Comparison of ENCODE assay signal across 12 mouse cellular contexts in the genomic region with DNA sequence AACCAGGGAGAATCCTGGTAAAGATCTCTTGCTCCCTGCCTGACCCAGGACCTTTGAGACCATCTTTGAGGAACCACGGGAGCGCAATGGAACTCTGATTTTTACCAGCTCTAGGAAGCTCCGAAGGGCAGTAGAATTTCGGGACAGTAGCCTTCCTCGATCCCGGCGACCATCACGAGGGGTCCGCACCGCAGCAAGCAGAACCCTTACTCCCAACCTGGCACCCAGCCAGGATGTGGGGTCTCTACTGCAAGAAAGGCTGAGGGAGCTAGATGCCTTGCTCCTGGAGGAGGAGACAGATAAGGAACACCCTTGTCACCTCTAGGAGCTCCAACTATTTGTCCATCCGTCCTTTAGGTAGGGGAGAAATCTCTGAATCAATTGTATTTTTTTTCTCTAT. TPM values are rescaled to one million over a fixed set of nuclear protein-coding genes. Genes with fewer than 3 reads are reported as not detected.
DNase-seq lines count a peak whose midpoint lies in the region; ATAC-seq and TF ChIP-seq lines count a peak whose summit lies in the region.
"Had no signal": no experiment of that assay in that cellular context is flagged by ENCODE, and none has a peak within 500 bp of the region (broad histone marks: within the 10 kb centered on the region; RNA-seq: fewer than 3 reads in every experiment).

No protein-coding gene starts in this region.

- WGBS in kidney, embryonic 14.5 days: 94% methylated on average over 11 of the region's 11 CpGs
- WGBS in liver, embryonic 13.5 days (ENCODE audit: insufficient replicate concordance): 90% methylated on average over 11 of the region's 11 CpGs

- peaks cover 36% of the 10 kb centered on the region for H3K36me3 ChIP-seq in kidney, embryonic 14.5 days (ENCODE audit: control insufficient read depth, insufficient read depth, low read length)
- H3K36me3 ChIP-seq in G1E (replicated peaks): peaks cover 69% of the 10 kb centered on the region
- H3K36me3 ChIP-seq in liver, embryonic 13.5 days: peaks cover 57% of the 10 kb centered on the region

- H3K27me3 ChIP-seq in kidney, embryonic 14.5 days (ENCODE audit: control insufficient read depth, insufficient read depth, low read length): no peaks in the 10 kb centered on the region
- no peaks in the 10 kb centered on the region for H3K27me3 ChIP-seq in G1E (ENCODE audit: insufficient read depth, low read length)
- no peaks in the 10 kb centered on the region for H3K27me3 ChIP-seq in liver, embryonic 13.5 days
- H3K27me3 ChIP-seq: CH12.LX; hindbrain, embryonic 12.5 days; midbrain, embryonic 13.5 days had no signal

- TF ChIP-seq CTCF in G1E (IDR thresholded peaks at IDR 0.05; ENCODE audit: low read depth, low read length): no peak

- H3K4me1 ChIP-seq in kidney, embryonic 14.5 days (ENCODE audit: control insufficient read depth, insufficient read depth, low read length): peaks cover 22% of the 10 kb centered on the region
- peaks cover 64% of the 10 kb centered on the region for H3K4me1 ChIP-seq in G1E (ENCODE audit: insufficient read depth, low read depth, low read length)
- peaks cover 57% of the 10 kb centered on the region for H3K4me1 ChIP-seq in liver, embryonic 13.5 days (replicated peaks)

- no peak for ATAC-seq in kidney, embryonic 14.5 days (ENCODE audit: low FRiP score, low TSS enrichment)
- ATAC-seq in G1E (ENCODE audit: extremely low read depth, insufficient number of reproducible peaks, low FRiP score, poor library complexity, severe bottlenecking): no peak
- ATAC-seq in liver, embryonic 13.5 days (ENCODE audit: low read depth): no peak
- no peak for ATAC-seq in monocyte, adult 5-6 weeks (replicated peaks; ENCODE audit: insufficient number of reproducible peaks, low FRiP score, low TSS enrichment, poor library complexity, severe bottlenecking)
- ATAC-seq: midbrain, embryonic 13.5 days had no signal

- no peak overlapping the region for H3K9ac ChIP-seq in kidney, embryonic 14.5 days (ENCODE audit: low read depth, low read length)
- peak overlapping the region; percentile 74 for H3K9ac ChIP-seq in liver, embryonic 13.5 days

- H3K4me2 ChIP-seq in kidney, embryonic 14.5 days (replicated peaks; ENCODE audit: low read depth, low read length): no peak overlapping the region
- peak overlapping the region; percentile 89 for H3K4me2 ChIP-seq in liver, embryonic 13.5 days

- H3K4me3 ChIP-seq in kidney, embryonic 14.5 days (ENCODE audit: low read length): no peak overlapping the region
- H3K4me3 ChIP-seq in G1E (ENCODE audit: low read depth, low read length): peak overlapping the region; percentile 44; the same call in 1 of the 2 replicates
- peak overlapping the region; percentile 97 for H3K4me3 ChIP-seq in liver, embryonic 13.5 days (replicated peaks)

- H3K27ac ChIP-seq in kidney, embryonic 14.5 days (ENCODE audit: low read depth, low read length): no peak overlapping the region
- peak overlapping the region; percentile 93; the same call in 1 of the 2 replicates for H3K27ac ChIP-seq in liver, embryonic 13.5 days
- H3K27ac ChIP-seq: hindbrain, embryonic 12.5 days had no signal

- no peaks in the 10 kb centered on the region for H3K9me3 ChIP-seq in kidney, embryonic 14.5 days (ENCODE audit: control insufficient read depth, low read length)
- H3K9me3 ChIP-seq in G1E (replicated peaks): no peaks in the 10 kb centered on the region
- no peaks in the 10 kb centered on the region for H3K9me3 ChIP-seq in liver, embryonic 13.5 days (replicated peaks)
- H3K9me3 ChIP-seq: heart, embryonic 10.5 days; hindbrain, embryonic 12.5 days; midbrain, embryonic 13.5 days had no signal

- DNase-seq in kidney, adult 11 months: peak; percentile 37
- no peak for DNase-seq in G1E (ENCODE audit: low spot score)
- DNase-seq in cerebellum, adult 18-20 months: peak; percentile 43 to 51
- DNase-seq in liver, embryonic 13.5 days: no peak
- no peak for DNase-seq in left cerebral cortex, adult 11 months (ENCODE audit: low spot score)
- DNase-seq: right cerebral cortex, postnatal 14 days had no signal

RNA-seq across cellular contexts. Expression of a gene that starts 2.7 kb away (rescaled TPM):
- 16.1 and 16.7 TPM in 2 replicates for polyA plus RNA-seq in kidney, embryonic 14.5 days (2014; fragmentation: Nextera tagmentation; extraction: Ambion mirVana)
- total RNA-seq in G1E (2014; fragmentation: Nextera tagmentation) (289 and 345 TPM in 2 replicates), G1E (2017) (13.5 and 16.3 TPM in 2 replicates)
- polyA plus RNA-seq in G1E (2012): 457 and 458 TPM in 2 replicates
- polyA plus RNA-seq in liver, embryonic 13.5 days (2015; fragmentation: Nextera tagmentation; extraction: Ambion mirVana): 3.6 and 3.7 TPM in 2 replicates
- total RNA-seq in monocyte, adult 5-6 weeks (2017): 27.9 to 55.8 TPM (median 33.5 TPM) in 3 replicates

RNA-seq across cellular contexts. Expression of a gene that starts 16.9 kb away (rescaled TPM):
- 40.9 and 48.4 TPM in 2 replicates for polyA plus RNA-seq in kidney, embryonic 14.5 days (2014; fragmentation: Nextera tagmentation; extraction: Ambion mirVana)
- total RNA-seq in G1E (2014; fragmentation: Nextera tagmentation) (115 and 137 TPM in 2 replicates), G1E (2017) (19.3 and 27.6 TPM in 2 replicates)
- polyA plus RNA-seq in G1E (2012): 54.2 and 63.5 TPM in 2 replicates
- polyA plus RNA-seq in liver, embryonic 13.5 days (2015; fragmentation: Nextera tagmentation; extraction: Ambion mirVana): 19.4 and 24.0 TPM in 2 replicates
- total RNA-seq in monocyte, adult 5-6 weeks (2017): 63.5 to 76.8 TPM (median 69.4 TPM) in 3 replicates

RNA-seq across cellular contexts. Expression of a gene that starts 27.4 kb away (rescaled TPM):
- 6.4 and 10.8 TPM in 2 replicates for polyA plus RNA-seq in kidney, embryonic 14.5 days (2014; fragmentation: Nextera tagmentation; extraction: Ambion mirVana)
- total RNA-seq in G1E (2014; fragmentation: Nextera tagmentation) (6.1 and 7.1 TPM in 2 replicates), G1E (2017) (2.0 and 2.4 TPM in 2 replicates)
- 12.7 and 16.7 TPM in 2 replicates for polyA plus RNA-seq in G1E (2012)
- 2.2 and 2.4 TPM in 2 replicates for polyA plus RNA-seq in liver, embryonic 13.5 days (2015; fragmentation: Nextera tagmentation; extraction: Ambion mirVana)
- total RNA-seq in monocyte, adult 5-6 weeks (2017): 1.4 to 2.8 TPM (median 1.9 TPM) in 3 replicates

RNA-seq across cellular contexts. Expression of a gene that starts 35.4 kb away (rescaled TPM):
- polyA plus RNA-seq in kidney, embryonic 14.5 days (2014; fragmentation: Nextera tagmentation; extraction: Ambion mirVana): 43.0 and 82.3 TPM in 2 replicates
- total RNA-seq in G1E (2014; fragmentation: Nextera tagmentation): 79.0 and 107 TPM in 2 replicates
- total RNA-seq in G1E (2017): 14.4 and 14.8 TPM in 2 replicates
- 35.7 and 48.5 TPM in 2 replicates for polyA plus RNA-seq in G1E (2012)
- 12.6 and 14.5 TPM in 2 replicates for polyA plus RNA-seq in liver, embryonic 13.5 days (2015; fragmentation: Nextera tagmentation; extraction: Ambion mirVana)
- 12.3 to 47.6 TPM (median 26.1 TPM) in 3 replicates for total RNA-seq in monocyte, adult 5-6 weeks (2017)

RNA-seq across cellular contexts. Expression of a gene that starts 43.0 kb away (rescaled TPM):
- polyA plus RNA-seq in kidney, embryonic 14.5 days (2014; fragmentation: Nextera tagmentation; extraction: Ambion mirVana): 25.1 and 25.4 TPM in 2 replicates
- 70.0 and 72.9 TPM in 2 replicates for total RNA-seq in G1E (2014; fragmentation: Nextera tagmentation)
- 4.5 and 5.0 TPM in 2 replicates for total RNA-seq in G1E (2017)
- polyA plus RNA-seq in G1E (2012): 23.1 and 24.8 TPM in 2 replicates
- polyA plus RNA-seq in liver, embryonic 13.5 days (2015; fragmentation: Nextera tagmentation; extraction: Ambion mirVana): 6.1 TPM in 2 replicates
- 2.3 to 18.1 TPM (median 5.0 TPM) in 3 replicates for total RNA-seq in monocyte, adult 5-6 weeks (2017)

Comparison
In these comparisons a context has a peak if more than half of its experiments do, and no peak if none do; other contexts are left out.
1. DNase-seq: peak in kidney, adult 11 months (single experiment) and cerebellum, adult 18-20 months (2 of 2); none in G1E (single experiment), liver, embryonic 13.5 days (single experiment) and left cerebral cortex, adult 11 months (single experiment).
2. RNA of a gene that starts 2.7 kb away (polyA plus RNA-seq): 457 to 458 TPM in G1E; 16.1 to 16.7 TPM in kidney, embryonic 14.5 days and 3.6 to 3.7 TPM in liver, embryonic 13.5 days; every median in the first group is over 10 times any median in the second.